9 mouse cellular contexts compared by ENCODE assay signal in genomic region chr14:16328531-16328930, GRCm38 (mm10). TPM values are rescaled to one million over a fixed set of nuclear protein-coding genes. Genes with fewer than 3 reads are reported as not detected.
DNase-seq lines count a peak whose midpoint lies in the region; ATAC-seq lines count a peak whose summit lies in the region.
"Had no signal": no experiment of that assay in that cellular context is flagged by ENCODE, and none has a peak within 500 bp of the region (broad histone marks: within the 10 kb centered on the region; RNA-seq: fewer than 3 reads in every experiment).

No protein-coding gene starts in this region.

- no peak for ATAC-seq in megakaryocyte-erythroid progenitor cell, adult 5-6 weeks (replicated peaks; ENCODE audit: low FRiP score, low TSS enrichment, poor library complexity, severe bottlenecking)

- peak; percentile 18 for DNase-seq in ovary, postnatal 14 days (ENCODE audit: low spot score)
- DNase-seq in ovary, postnatal 36 days (ENCODE audit: low spot score), result no peak
- DNase-seq in gastrocnemius, adult 18-20 months (ENCODE audit: low spot score), result peak; percentile 40
- DNase-seq in hindlimb bud, embryonic 11.5 days (ENCODE audit: extremely low spot score, low read depth, low spot score), result peak; percentile 66
- peak; percentile 26 to 60 for DNase-seq in lung, postnatal 4 days
- no peak for DNase-seq in thymus, adult 18-20 months
- DNase-seq in layer of hippocampus, postnatal 10 days (ENCODE audit: low spot score in 2 of 2), result no peak
- DNase-seq: liver, embryonic 13.5 days had no signal

RNA-seq across cellular contexts. Expression of gene Top2b, which starts 36.4 kb away (rescaled TPM):
- total RNA-seq in gastrocnemius, adult 18-20 months (2021), result 10 to 100 TPM; 28.6 to 31.8 TPM
- 104 and 164 TPM in 2 replicates for total RNA-seq in megakaryocyte-erythroid progenitor cell, adult 5-6 weeks (2014; fragmentation: Nextera tagmentation)
- total RNA-seq in megakaryocyte-erythroid progenitor cell, adult 5-6 weeks (2017), result 230 and 254 TPM in 2 replicates
- total RNA-seq in layer of hippocampus, postnatal 10 days (2021), result 100 to 1,000 TPM; 160 TPM

Comparison
In these comparisons a context has a peak if more than half of its experiments do, and no peak if none do; other contexts are left out.
1. DNase-seq: peak in ovary, postnatal 14 days (single experiment), gastrocnemius, adult 18-20 months (single experiment), hindlimb bud, embryonic 11.5 days (single experiment) and lung, postnatal 4 days (2 of 2); none in ovary, postnatal 36 days (single experiment), thymus, adult 18-20 months (0 of 2) and layer of hippocampus, postnatal 10 days (0 of 2).